In genomic region chr17:36930233-36930632, GRCm38 (mm10) we compare ENCODE assay signal across 1 mouse cellular context.
TF ChIP-seq lines count a peak whose summit lies in the region.

No protein-coding gene starts in this region.

TF ChIP-seq in myocyte, 11 proteins besides CTCF, POLR2A, EP300 and RAD21 (continued from another document):
- TF ChIP-seq MYOD1 (IDR thresholded peaks at IDR 0.05; ENCODE audit: control insufficient read depth in 1 of 3, insufficient read length in 2 of 3, low read depth in 2 of 3) = no peak
